Mouse (Mus musculus) hematopoietic stem cell, adult 5-6 weeks (primary cell): ENCODE data around the gene Parp14. TPM values are rescaled to one million over a fixed set of nuclear protein-coding genes. Genes with fewer than 3 reads are reported as not detected.

Experiments
- ATAC-seq, 2 experiments: fragments of 125-278 bp in 1 of 2; replicated peaks in 1 of 2; 2 replicates each; pipeline ENCODE4 v1.8.0; 2016 to 2017; ENCODE audit warnings: inconsistent platforms in 2 of 2, mild to moderate bottlenecking in 2 of 2, moderate number of reproducible peaks in 2 of 2, low read depth in 1 of 2, moderate TSS enrichment in 1 of 2; ENCODE audit not compliant: low FRiP score in 2 of 2, poor library complexity in 2 of 2, severe bottlenecking in 2 of 2, insufficient read depth in 1 of 2, low TSS enrichment in 1 of 2
- total RNA-seq: library from RNA; stranded (forward); fragments of 172-1452, 232-1000 nt; gene quantifications from 2 replicates; pipeline ENCODE4 v1.2.3, GENCODE M21; 2017

Parp14 gene
- total RNA-seq, 1 experiment from 2014 or later = 36.6 TPM

DNA sequence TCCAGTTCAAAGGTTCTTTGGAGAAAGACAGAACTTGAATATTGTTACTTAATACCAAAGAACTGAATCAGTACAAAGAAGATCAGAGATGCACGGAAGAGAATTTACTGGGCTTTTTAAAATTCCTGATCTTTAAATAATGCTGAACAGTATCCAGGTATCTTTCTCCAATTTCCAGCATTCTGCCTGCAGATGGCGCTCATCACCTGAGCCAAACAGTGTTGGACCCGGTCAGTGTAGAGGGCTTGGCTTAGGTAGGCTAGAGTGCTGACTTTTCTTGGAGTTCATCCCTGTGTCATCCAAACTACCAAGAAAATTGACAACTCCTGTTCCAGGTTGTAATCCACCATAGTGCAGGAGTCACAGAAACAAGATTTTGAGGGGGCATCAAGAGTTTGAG, 3.1 kb upstream of the Parp14 start:
- peak; percentile 53 to 66; a peak in 3 of 4 replicates for ATAC-seq

- ATAC-seq = 0 out of 4 replicates have a peak, but pooled peaks have one; percentile 20 to 35
Measured at GRCm38 (mm10) chr16:35872410-35873006, 1.2 kb upstream of the Parp14 start.

GRCm38 (mm10) chr16:35871898-35872297, 554 bp upstream of the Parp14 start:
- no peak for ATAC-seq

GRCm38 (mm10) chr16:35870581-35871047, 730 bp downstream of the Parp14 start:
- no peak for ATAC-seq

DNA sequence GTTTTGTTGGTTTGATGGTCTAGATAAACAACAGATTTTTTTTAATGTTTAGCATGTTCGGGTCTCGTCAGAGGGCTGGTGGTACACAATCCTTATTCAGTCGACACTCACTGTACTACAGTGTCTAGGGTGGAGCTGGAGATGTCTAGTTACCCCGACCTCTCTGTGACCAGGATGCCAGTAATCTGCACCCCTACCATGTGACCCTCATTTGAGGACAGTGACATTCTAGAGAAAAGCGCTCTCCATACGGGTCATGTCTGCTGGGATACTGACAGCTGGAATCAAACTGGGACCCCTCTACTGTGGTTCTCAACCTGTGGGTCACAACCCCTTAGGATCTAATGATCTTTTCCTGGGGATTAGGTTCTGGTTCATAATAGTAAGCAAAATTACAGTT, 1.7 kb downstream of the Parp14 start:
- ATAC-seq = no peak

DNA sequence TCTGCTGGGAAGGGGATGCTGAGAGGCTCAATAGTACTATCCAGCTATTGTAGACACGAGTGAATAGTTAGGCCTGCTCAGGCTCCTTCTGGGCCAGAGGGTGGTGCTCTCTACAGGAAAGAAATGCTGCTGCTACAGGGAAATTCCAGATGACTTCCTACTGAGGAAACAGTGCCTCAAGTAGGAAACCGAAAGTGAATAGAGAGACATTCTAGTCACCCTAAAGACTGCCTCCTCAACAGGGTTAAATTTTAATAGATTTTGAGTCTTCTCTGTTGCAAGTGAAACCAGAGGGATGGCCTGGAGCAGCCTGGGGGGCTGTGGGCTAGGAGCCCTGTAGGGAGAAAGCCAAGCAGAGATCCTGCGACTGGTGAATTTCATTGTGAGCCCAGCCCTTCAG, 2.2 kb downstream of the Parp14 start:
- peak; percentile 44 to 55; a peak in 3 of 4 replicates for ATAC-seq

- ATAC-seq = no peak
Measured at GRCm38 (mm10) chr16:35867726-35868125, 3.6 kb downstream of the Parp14 start.

DNA sequence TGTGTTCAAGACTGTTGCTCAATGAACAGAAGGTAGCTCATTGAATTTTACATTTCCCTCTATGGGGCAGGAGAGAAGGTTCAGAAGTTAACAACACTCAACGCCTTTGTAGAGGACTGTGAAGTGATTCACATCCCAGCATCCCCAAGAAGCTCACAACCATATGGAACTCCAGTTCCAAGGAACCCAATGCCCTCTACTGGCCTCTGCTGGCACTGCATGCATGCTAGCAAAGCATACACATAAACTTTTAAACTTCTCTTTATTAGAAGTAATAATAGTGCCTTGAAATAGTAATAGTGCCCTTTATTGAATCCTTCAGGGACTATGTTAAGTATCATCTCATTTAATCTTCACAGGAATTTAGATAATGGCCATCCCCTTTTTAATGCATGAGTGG, 9.3 kb downstream of the Parp14 start:
- ATAC-seq = no peak

DNA sequence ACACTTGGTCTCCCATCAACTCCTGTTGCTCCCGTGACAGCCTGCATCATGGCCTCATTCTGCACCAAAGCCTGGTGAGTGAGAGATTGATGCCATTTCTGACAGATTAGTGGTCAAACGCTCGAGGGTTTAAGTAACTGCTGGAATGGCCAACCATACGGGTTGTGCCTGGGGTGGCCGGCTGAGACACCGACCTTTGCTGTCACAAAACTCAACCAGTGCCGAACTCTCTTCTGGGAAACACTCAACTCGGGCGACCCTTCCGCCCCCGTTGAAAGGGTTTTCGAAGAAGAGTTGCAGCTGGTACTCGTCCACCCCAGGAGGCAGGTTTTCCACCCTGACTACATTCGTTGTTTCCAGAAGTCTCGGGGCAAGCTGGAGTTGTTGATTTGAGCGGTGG, 11.1 kb downstream of the Parp14 start:
- no peak for ATAC-seq

DNA sequence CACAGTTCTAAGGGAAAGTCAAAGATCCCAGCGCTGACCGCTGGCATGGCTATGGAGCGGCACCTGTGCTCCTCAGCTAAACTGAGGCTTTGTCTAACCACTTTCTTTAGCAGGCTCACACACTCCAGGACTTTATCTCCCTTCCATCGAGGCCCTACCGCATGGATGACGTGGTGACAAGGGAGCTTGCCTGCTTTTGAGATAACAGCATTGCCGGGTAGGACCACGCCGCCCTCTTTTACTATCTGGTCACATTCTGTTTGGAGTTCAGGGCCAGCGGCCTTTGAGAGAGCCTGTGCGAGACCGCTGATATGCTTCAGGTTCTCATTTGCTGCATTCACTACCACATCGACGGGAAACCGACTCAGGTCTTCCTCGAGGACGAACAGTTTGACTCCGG, 14.6 kb downstream of the Parp14 start:
- no peak for ATAC-seq

DNA sequence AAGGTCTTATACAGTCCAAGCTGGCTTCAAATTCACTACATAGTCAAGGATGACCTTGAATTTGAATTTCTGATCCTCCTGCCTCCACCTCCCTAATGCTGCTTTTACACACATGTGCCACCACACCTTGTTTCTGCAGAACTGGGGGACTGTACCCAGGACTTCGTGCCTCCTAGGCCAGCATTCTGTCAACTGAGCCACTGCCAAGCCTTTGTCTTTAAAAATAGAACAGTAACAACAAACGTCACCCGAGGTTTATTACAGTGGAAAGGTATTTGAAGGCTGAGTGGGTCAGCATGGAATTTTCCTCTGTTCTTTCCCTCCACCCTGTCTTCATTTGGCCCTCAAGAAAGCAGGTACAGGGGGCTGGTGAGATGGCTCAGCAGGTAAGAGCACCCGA, 15.5 kb downstream of the Parp14 start:
- no peak for ATAC-seq

- ATAC-seq = no peak
Measured at GRCm38 (mm10) chr16:35847138-35847537, 24.2 kb downstream of the Parp14 start.

DNA sequence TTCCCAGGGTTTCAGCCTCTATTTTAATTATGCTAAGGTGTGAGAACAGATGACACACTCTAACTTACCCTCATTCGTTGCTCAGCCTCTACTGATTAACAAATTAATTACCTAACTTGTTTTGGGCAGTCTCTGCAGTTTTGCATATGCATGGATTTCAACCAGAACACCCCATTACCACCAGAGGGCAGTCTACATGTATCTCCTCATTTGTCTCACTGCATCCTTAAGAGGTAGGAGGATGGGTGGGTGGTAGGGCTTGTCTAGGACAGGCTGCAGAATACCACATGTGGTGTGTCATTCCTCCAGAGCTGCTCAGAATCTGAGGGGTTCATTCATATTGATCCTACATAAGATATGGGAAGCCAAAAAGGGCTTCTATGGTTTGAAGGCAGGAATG, 31.7 kb downstream of the Parp14 start:
- ATAC-seq = peak in 1 of 2 experiments; percentile 60; a peak in 2 of 4 replicates

- ATAC-seq = no peak
Measured at GRCm38 (mm10) chr16:35834653-35835052, 36.7 kb downstream of the Parp14 start.

DNA sequence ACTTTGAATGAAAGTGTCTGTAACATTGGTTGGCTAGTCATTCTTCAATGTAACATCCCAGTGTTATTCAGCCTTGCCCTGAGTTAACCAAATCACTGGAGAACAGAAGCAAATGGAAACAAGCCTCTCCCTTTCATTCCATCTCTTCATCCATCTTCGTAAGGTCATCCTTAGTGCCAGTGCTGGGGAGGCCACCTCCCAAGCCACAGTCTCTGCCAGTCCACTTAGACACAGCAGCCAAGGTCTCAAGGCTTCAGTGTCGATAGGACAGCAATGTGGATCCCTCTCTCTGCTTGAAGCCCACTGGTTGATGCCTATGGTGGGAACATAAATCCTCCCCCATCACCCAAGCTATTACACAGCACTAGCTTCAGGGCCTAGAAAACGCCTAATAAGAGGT, 38.4 kb downstream of the Parp14 start:
- no peak for ATAC-seq

DNA sequence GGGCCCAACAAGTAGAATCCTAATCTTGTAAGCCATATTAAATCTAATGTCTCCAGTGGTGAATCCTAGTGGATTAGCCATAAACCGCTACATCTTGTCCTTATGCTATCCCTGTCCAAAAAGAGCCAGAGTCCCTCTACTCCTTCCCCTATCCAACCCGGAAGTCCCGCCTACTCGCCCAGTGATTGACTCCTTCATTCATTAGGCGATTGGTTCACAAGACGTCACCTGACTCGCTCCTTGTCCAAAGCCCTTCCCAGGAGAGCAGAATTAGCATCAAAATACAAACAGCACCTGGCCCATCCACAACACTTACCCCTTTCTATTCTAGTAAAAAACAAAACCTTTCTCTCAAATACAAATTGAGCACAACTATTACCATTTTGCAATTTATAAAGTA, 41.3 kb downstream of the Parp14 start:
- no peak for ATAC-seq

DNA sequence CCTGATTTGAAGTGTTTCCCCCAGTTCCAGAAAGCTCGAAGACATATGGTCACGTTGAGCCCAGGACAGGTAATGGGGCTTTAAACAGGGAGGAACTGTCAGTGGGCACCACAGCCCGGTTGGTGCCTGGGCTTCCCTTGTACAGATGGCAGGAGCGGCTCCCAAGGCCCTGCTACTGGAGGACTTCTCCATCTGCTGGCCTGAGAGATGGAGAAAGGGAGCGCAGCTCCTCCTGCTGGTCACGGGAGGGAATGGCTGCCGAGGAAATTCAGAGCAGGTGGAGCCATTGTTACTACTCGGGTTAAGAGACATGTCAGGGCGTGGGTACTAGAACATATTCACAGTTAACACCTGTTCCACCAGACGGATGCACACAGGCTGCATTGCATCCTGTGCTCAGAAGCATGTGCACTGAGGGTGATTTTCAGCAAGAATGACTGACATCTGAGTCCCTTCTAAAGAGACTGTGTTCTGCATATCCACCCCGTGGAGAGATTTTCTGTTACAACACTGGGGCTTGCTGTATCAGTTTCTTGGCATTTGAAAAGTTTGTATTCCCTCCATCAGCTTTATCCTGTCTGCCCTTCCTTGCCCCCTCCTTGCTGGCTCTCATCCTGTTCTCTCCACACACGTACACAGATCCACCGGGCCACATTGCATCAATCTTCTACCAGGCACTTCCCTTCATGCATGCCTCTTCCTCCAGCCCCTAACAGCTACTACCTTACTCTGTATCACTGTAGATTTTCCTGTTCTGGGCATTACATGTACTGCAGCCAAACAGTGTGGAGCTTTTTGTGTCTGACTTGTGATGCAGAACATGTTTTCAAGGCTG, 53.9 kb downstream of the Parp14 start:
- peak; percentile 92 for ATAC-seq

DNA sequence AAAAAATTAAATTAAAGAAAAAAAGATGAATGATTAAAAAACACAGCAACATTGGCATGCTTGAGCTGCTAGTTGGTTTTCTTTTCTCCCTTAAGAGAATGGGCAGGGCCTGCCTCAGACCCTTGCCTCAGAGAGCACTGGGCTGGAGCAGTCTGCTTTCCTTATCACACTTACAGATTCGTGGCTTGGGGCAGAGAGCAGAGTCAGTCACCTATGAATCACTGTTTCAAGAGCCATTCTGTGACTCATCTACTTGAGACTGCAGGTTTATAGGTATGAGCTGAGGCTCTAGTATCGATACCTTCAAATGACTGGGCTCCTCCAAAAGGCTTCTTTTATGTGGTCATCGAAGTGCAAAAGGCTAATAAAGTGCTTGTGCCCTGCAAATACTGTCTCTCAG, 58.2 kb downstream of the Parp14 start:
- ATAC-seq = no peak

DNA sequence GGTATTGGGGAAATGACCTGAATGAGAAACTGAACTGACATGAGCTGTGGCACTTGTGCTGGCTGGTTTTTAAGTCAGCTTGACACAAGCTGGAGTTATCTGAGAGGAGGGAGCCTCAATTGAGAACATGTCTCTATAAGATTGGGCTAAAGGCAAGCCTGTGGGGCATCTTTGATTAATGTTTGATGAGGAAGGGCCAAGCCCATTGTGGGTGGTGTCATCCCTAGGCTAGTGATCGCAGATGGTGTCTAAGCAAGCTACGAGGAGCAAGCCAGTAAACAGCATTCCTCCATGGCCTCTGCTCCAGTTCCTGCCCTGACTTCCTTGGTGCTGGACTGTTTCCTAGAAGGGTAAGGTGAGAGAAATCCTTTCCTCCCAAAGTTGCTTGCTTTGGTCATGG, 62.5 kb downstream of the Parp14 start:
- ATAC-seq = no peak
